Mouse (Mus musculus) MN1 (cell line): ENCODE results near the gene Chordc1.
"Not testable (repeated sequence)": the region's sequence is repeated elsewhere in the genome, so short reads cannot be mapped to it uniquely, and the experiment has no call there.

ENCODE experiments used
- DNase-seq: peaks from one replicate; pipeline ENCODE4 v3.0.0-alpha.2; 2016; ENCODE audit warnings: low spot score

The Chordc1 gene

GRCm38 (mm10) chr9:18291571-18292429 lies at the start of gene Chordc1:
Gene Chordc1, plus strand, starts transcription at chr9:18292125.
- peak; percentile 96 for DNase-seq

- DNase-seq, result no peak
Observed at GRCm38 (mm10) chr9:18275901-18276300, 16.0 kb upstream of the Chordc1 start.

- DNase-seq, result no peak
Observed at GRCm38 (mm10) chr9:18276844-18277243, 15.1 kb upstream of the Chordc1 start.

GRCm38 (mm10) chr9:18277497-18277896 lies 14.4 kb upstream of the Chordc1 start:
- DNase-seq, result peak; percentile 35

- not testable (repeated sequence) for DNase-seq
Observed at GRCm38 (mm10) chr9:18278693-18279092, 13.2 kb upstream of the Chordc1 start.

- no peak for DNase-seq
Observed at GRCm38 (mm10) chr9:18292443-18292922, 558 bp downstream of the Chordc1 start.

- DNase-seq, result peak; percentile 9
Observed at GRCm38 (mm10) chr9:18293026-18293781, 1.3 kb downstream of the Chordc1 start.

GRCm38 (mm10) chr9:18298301-18298700 lies 6.4 kb downstream of the Chordc1 start:
- DNase-seq, result no peak

GRCm38 (mm10) chr9:18319990-18320389 lies 28.1 kb downstream of the Chordc1 start:
- no peak for DNase-seq
